Mouse (Mus musculus): ENCODE measurements around the gene Tsc2.
"Not testable (repeated sequence)": the region's sequence is repeated elsewhere in the genome, so short reads cannot be mapped to it uniquely, and the experiment has no call there.

The Tsc2 gene

DNA sequence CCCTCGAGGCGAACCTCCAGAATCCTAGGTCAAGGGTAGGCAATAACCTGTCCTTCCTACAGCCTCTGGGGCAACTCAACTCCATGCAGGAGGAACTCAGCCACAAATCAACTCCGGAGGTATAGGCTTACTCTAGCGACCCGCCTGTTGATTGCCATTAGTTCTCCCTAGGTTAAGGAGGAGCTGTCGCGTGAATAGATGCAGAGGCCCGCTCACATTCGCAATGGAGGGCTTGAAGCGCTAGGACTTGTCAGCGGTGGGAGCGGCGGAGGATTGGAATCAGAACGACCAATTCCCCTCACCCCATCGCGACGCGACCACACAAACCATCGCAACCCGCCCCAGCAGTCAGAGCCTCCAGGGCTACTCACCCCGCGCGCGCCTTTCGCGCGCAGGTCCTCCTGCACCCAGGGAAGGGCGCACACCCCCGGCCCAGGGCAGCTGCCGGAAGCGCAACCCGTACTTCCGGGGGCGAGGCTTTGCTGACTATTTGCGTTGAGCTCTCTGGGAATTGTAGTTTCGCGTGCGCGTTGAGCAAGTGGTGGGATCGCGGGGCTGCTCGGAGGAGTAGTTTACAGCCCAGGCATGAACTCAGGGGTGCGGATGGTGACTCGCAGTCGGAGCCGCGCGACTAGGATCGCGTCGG lies at the start of gene Tsc2, which contains the start of gene Nthl1:
Gene Tsc2 (minus strand): TSS at position 464 of the 646 bp plus-strand sequence.
Gene Nthl1 (plus strand): TSS at position 514 of the 646 bp plus-strand sequence.
- peak; percentile 88 for DNase-seq (ENCODE audit: low read depth)

DNA sequence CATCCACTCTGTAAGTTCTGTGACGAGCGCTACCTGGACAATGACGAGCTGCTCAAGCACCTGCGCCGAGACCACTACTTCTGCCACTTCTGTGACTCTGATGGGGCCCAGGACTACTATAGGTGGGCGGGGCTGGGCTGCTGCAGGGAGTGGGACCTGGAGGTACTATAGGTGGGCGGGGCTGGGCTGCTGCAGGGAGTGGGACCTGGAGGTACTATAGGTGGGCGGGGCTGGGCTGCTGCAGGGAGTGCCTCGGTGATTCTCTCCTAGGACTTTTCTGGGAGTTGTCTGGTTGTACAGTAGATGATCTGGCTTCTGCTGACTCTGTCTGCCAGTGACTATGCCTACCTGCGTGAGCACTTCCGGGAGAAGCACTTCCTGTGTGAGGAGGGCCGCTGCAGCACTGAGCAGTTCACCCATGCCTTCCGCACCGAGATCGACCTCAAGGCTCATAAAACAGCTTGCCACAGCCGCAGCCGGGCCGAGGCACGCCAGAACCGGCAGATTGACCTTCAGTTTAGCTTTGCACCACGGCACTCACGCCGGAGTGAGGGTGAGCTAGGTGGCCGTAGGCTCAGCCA lies 45.2 kb upstream of the Tsc2 start:
- no peak for DNase-seq (ENCODE audit: low read depth)

DNA sequence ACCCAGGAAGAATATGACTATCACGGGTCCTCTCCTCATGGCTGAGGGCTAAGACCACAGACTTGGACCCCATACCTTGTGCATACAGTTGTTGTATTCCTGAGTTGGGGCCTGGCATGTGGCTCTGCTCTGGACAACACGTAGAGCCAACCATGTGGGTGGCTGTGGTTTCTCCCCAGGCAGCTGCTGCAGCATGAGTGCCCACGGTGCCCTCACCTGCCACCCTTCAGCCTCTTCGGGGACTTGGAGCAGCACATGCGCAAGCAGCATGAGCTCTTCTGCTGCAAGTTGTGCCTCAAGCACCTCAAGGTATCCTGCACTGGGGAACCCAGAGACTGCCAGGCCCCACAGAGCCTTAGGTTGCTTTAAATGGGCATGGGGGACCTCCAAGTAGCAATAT lies 44.4 kb upstream of the Tsc2 start:
- DNase-seq (ENCODE audit: low read depth), result no peak

DNA sequence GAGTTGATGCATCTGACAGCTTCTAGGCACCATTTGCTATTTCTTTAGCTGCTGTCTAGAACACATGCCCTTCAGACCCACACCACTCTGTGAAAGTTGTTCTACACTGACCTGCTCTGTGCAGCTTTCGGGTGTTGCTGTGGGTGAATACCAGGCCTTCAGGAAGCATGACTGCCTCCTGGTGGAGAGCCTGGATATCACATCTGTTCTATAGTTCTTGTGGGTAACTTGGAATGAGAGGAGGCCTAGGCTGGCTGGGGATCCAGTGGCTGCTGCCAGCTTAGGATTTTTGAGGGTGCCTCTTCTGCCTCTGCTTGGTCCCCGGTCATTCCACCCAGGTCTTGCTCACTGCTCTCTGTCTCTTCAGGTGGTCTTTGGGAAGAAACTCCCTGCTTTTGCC lies 43.8 kb upstream of the Tsc2 start:
- peak; percentile 75 for DNase-seq (ENCODE audit: low read depth)

DNA sequence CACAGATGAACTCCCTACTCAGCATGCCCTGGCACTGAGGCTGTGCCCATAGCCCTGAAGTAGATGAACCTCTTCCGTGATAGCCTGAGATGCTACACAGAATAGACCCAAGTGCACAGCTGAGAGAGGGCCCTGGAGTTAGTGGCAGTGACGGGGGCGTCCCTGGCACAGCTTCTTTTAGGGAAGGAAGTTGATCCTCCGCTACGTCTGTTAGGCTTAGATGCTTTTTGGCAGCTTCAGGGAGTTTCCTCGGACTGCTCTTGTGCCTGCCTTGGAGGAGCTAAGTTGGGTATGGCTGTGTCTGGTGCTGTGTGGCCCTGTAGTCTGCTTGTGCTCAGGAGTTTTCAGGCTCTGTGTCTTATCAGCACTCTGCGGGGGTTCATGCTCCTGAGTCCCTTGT lies 41.8 kb upstream of the Tsc2 start:
- no peak for DNase-seq (ENCODE audit: low read depth)

DNA sequence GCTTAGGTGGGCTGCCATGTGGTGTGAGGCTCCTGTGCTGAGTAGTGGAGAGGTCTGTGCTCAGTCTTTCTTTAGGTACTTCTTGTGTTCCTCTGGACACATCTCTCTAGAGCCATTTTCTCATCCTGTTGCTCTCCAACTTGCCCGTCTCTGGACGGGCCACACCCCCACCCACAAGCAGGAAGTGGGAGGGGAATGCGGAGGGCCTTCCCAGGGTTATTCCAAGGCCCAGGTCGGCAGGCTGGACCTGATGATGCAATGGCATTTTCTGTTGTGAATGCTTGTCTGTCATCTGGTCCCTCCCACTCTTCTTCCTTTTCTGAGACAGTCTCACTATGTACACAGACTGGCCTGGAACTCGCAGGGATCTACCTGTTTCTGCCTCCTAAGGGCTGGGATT lies 39.7 kb upstream of the Tsc2 start:
- DNase-seq (ENCODE audit: low read depth), result no peak

DNA sequence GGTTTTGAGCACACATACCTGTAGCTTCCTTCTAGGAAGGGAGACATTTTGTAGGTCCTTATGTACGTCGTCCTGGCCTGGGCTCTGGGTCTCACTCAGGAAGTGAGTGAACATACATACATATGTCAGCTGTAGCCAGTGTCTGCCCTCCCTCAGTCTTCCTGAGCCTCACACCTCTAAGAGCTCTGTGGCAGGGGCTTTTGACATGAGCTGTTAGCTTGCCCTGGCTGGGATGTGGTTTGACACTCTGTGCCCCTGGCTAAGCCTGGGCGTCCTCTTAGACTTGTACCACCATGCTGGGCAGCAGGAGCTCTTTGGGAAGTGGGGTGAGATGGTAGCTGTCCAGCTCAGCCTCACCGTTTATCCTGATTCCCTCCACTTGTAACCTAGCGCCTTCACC lies 38.9 kb upstream of the Tsc2 start:
- no peak for DNase-seq (ENCODE audit: low read depth)

DNA sequence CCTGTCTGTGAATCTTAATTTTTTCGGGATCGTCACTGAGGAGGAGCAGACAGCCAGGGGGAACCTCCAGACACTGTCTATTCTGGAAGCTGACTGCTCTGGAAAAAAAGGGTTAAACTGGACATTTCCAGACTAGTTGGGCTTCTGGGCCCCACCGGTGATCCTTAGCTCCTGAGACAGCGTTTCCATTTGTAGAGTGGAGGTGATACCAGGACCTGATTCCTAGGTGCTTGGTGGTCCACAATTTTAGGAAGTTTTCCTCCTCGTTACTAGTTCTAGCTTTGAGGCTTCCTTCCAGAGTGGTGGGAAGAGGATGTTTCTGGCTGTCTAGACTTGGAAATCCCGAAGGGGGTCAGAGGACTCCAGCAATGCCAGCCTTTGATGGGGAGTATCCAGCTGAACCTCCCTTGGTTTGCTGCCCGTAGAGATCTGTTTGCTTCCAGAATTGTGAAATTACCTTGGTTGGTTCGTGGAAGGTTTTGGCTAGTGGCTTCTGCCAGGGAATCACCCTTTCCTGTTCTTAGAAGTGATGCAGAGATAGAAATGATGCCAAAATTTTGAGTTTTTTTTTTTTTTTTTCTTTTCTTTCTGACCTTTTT lies 37.9 kb upstream of the Tsc2 start:
- DNase-seq (ENCODE audit: low read depth), result no peak

DNA sequence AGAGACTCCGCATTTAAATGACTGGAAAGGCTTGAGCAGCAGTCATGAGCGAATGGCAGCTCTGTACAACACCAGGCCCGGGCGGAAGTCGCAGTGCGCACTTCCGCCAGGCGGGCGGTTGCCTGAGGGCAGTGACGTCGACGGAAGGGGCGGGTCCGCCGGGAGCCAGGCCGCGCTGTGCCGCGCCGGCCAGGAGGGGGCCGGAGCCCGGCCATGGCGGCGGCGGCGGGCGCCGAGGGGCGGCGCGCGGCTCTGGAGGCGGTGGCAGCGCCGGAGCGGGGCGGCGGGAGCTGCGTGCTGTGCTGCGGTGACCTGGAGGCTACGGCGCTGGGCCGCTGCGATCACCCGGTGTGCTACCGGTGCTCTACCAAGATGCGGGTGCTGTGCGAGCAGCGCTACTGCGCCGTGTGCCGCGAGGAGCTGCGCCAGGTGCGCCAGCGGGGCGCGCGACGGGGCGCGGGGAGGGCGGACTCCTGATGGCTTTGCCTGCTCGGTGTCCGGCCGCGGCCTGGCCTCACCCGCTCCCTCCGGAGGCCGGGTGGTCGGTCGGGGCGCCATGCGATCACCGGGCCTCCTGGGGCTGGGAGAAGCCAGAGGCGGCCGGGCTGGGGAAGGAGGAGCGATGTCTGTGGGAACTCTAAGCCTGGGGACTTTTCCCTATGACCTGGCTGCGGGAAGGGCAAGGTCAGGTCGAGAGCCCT lies 37.3 kb upstream of the Tsc2 start, which contains the start of gene Zfp598:
Gene Zfp598 (plus strand): TSS at position 143 of the 701 bp plus-strand sequence.
- DNase-seq (ENCODE audit: low read depth), result peak; percentile 78

DNA sequence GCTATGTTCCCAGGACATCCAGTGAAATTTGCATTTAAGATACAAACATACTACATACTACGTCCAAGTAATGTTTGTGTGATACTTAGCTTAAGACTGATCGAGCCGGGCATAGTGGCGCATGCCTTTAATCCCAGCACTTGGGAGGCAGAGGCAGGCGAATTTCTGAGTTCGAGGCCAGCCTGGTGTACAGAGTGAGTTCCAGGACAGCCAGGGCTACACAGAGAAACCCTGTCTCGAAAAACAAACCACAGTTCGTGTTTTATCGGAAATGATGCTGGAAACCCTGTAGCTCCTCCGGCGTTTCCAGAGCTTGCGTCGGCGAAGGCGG lies 36.7 kb upstream of the Tsc2 start:
- DNase-seq (ENCODE audit: low read depth), result not testable (repeated sequence)

DNA sequence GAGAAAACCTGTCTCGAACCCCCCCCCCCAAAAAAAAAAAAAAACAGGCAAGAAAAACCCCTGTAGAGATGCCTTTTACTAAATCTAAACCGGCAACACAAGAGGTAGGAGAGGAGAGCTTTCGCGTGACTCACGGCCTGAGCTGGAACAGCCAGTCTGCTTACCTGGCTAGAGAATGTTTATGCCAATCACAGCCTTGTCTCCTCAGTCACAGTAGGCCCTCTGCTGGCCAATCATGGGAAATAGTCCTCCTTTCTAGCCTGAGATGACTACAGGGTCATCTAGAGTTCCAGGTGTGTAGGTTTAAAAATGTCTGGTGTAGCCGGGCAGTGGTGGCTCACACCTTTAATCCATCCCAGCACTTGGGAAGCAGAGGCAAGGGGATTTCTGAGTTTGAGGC lies 35.0 kb upstream of the Tsc2 start:
- no peak for DNase-seq (ENCODE audit: low read depth)

DNA sequence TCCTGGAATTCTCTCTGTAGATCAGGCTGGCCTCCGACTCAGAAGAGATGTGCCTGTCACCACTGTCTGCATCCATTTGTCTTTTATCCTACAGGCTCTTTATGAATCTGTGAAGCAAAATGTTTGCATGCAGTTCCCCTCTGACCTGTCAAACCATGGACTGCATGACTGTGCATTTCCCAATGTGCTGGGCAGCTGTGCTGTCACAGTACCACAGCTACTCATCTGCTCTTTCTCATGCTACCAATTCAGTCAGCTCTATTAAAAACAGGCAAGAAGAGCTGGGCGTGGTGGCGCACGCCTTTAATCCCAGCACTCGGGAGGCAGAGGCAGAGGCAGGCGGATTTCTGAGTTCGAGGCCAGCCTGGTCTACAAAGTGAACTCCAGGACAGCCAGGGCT lies 34.6 kb upstream of the Tsc2 start:
- not testable (repeated sequence) for DNase-seq (ENCODE audit: low read depth)

DNA sequence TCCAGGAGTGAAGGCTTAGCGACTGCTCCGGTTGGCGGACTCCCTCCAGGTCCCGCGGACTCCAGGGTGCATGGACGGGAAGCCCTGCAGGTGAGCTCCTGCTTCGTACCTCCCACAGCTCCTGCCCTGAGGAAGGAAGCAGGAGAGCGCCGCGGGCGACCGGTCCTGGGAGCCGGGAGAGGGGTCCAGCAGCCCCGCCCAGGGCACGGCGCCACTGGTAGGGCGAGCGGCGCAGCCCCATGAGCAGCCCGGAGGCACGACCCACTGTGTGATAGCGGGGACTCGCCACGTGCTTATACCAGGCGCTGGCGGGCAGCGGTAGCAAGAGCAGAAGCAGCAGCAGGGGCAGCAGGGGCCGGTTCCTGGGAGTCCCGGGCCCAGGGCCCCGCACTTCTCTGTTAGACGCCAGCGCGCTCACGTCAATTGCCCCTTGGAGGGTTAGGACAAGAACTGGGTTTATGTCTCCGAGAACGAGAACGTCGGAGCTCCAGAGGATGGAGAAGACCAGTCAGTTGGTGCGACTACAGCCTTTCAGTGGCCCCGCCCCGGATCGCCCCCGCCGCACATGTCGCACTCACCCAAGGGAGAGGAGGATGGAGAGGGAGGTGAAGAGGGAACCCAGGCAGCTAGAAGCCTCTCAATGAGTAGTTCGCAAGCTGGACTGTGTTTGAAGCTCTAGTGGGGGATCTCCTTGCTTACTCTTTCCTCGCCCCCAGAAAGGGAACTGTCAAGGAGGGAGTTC lies 25.8 kb upstream of the Tsc2 start, which contains the start of gene Npw:
Gene Npw (minus strand): TSS at position 441 of the 742 bp plus-strand sequence.
- DNase-seq (ENCODE audit: low read depth), result no peak

DNA sequence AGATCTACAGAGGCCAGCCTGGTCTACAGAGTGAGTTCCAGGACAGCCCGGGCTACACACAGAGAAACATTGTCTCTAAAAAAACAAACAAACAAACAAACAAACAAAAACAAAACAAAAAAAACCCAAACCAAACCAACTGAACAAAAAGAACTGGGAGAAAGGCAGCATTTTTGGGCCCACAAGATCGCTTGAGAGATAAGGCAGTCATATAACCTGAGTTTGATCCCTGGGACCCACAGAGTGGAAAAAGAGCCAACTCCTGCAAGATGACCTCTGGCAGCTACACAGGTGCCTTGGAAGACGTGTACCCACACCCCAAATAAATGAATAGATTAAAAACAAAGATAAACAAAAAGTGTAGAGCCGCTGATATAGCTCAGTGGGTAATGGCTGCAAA lies 22.5 kb upstream of the Tsc2 start:
- no peak for DNase-seq (ENCODE audit: low read depth)

DNA sequence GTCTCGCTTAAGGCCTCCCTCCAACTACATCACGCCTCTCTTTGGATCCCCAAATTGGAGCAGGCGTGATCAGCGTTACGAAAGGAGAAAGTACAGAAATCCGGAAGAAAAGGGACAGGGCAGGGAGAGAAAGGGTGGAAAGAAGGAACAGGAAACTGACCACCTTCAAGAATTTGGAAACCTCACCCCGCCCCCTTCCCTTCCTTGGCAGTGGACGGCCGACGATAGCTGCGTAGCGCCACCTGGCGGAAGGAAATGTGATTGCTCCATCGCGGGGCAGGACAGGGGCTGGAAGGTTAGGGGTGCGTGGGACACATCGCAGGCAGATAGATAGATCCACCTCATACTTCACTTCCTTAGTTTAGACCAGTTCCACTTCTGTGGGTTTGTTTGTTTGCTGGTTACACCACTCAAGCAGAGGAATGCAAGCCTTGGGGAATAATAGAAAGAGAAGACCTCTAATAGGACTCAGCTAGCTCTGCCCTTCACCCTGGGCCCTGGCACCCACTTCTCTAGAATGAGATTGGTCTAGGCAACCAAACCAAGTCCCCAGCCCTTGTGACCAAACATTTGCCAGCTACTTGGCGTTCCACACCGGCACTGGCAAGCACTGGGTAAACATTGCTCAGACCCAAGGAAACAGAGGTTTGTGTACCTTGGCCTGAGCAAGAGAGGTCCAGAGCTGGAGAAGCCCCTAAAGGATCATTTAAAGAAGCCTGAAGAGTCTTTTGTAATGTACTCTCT lies 21.7 kb upstream of the Tsc2 start:
- DNase-seq (ENCODE audit: low read depth), result no peak

DNA sequence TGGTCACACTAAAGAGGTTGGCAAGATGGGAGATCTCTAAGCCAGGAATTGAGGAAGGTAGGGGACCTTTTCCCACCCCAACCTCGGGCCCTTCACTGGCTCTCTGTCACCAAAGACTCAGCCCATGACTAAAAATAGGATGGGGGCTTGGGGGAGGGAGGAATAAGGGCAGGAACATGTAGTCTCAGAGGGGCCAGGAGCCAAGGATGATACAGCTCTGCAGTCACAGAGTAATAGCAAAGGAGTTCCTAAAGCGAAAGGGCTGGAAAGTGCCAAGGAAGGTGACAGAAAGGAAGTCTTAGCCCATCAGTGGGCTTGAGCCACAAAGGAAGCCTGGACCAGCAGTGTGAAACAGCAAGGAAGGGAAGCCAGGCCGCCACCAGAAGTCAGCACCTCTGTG lies 19.4 kb upstream of the Tsc2 start:
- no peak for DNase-seq (ENCODE audit: low read depth)

DNA sequence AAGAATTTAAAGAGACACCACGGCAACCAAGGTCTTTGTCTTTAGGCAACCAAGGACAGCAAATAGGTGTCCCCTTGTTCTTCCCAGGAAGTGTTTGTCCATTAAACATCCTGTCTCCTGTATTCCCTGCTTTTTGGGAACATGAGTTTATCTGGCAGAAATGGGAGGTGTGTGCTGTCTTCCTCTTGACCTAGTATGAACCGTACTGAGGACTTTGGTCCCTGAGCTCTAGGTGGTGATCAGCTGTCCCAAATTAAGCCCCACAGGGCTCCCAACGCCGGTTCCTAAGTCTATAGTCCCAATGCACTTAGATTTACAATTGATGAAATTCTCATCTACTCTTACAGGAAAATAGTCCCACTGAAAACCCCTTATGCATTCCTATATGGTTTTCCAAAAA lies 18.3 kb upstream of the Tsc2 start:
- no peak for DNase-seq (ENCODE audit: low read depth)

DNA sequence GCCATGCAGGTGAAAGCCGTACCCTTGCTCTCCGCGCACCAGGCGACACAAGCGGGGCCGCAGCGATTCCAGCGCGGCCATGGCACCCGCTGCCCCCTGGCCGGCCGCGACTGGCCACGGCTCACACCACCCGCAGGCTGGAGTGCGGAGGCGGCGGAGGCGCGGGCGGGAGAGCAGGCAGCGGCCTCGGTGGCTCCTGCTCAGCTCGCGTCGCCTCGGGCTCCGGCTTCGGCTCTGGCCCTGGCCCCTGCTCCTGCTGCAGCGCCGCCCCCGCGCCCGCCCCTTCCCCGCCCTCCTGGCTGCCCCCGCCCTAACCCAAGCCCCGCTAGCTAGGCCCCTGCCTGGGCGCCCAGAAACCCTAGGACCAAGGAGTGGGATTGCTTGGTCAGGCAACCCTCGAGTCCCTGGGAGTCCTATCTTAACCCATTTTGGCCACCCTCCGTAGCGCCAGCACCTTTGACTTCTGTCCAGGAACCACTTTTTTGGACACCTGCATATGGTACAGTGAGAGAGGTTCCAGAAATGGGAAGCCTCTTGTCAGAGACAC lies 17.7 kb upstream of the Tsc2 start, which contains the start of gene Slc9a3r2:
Gene Slc9a3r2 (minus strand): TSS at position 258 of the 547 bp plus-strand sequence.
- DNase-seq (ENCODE audit: low read depth), result no peak

DNA sequence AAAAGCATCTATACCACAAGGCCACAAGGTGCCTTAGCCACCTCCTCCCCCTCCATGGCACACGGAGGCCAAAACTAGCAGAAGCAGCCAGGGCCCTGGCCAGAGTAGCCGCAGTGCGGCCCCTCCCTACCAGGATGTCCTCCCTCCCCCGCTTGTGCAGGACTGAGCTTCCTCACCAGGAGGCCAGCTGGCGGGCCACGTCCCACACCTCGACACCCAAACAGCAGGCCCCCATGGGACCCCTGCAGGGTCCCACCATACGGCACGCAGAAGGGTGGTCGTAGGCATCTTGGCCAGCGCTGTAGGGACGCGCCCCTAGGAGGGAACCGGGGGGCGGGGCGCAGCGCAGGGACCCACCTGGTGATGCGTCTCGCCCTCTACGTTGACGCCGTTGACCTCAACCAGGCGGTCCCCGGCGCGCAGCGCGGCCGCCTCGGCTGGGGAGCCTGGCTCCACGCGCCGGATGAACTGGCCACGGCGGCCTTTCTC lies 17.2 kb upstream of the Tsc2 start:
- DNase-seq (ENCODE audit: low read depth), result no peak

DNA sequence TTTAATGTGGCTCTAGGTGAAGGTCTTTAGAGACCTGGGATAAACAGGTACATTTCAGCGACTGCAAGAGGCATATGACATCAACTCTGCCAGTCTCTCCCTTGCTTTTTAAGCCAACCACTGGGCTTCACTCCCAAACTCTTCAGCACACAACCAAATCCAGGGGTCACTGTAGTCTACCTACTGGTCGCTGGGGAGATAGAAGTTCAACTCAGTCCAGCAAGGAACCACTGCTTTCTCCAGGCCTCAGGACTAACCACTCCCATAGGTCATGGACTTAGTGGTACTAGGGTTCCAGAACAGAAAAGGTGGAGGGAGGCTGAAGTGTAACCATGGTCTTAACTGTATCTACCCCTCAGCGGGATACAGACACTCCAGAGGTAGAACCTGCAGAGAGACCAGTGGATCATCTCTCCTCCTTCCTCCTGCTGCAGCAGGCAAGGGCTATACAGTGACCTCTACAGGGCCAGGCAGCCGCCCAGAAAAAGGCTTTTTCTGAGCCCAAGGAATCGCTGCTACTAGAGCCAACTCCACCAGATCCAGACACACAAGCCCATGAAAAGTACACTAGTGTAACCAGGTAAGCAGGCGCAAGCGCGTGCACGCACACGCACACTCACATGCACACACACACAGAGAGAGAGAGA lies 16.4 kb upstream of the Tsc2 start:
- DNase-seq (ENCODE audit: low read depth), result no peak

Measured in c-Kit-positive CD71-negative TER-119-negative erythroid progenitor cells, embryonic 14.5 days (primary cell).